Mouse (Mus musculus) spleen, postnatal 14 days (tissue): ENCODE results near the gene C2cd2.

Experiments used
- DNase-seq, 2 experiments: peaks; one replicate each; pipeline ENCODE4 v3.0.0; 2021 to 2022; ENCODE audit warnings: low spot score in 2 of 2

C2cd2 gene

DNA sequence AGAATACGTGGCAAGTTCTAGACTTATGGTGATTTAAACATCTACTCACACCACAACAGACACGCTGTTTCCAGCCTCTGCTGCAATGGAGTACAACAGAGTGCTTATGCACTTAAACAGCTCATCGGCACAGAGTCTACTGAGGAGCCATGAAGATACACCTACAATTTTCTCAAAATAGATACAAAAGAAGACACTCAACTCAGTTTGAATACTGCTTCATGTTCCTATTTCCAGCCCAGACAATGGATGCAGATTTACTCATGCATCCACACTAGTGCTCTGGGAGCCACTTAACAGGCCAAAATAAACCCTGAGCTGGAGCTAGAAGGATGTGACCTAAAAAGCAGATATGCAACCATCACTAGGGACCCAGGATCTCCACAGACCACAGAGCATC is 153.5 kb downstream of the C2cd2 start:
- no peak for DNase-seq

- no peak for DNase-seq
Measured at GRCm38 (mm10) chr16:97805646-97806045, 156.8 kb downstream of the C2cd2 start.
